8 mouse cellular contexts compared by ENCODE assay signal in genomic region chr2:156547123-156547891, GRCm38 (mm10). TPM values are rescaled to one million over a fixed set of nuclear protein-coding genes. Genes with fewer than 3 reads are reported as not detected.
A peak's percentile ranks its signal among the peaks of the same experiment; 100 is the strongest.
DNase-seq lines count a peak whose midpoint lies in the region; ATAC-seq lines count a peak whose summit lies in the region.

TSS of gene Aar2 (plus strand) at chr2:156547584.

- H3K9ac ChIP-seq in hindbrain, embryonic 15.5 days, result peak within 1 kb of the TSS; percentile 77

- no peaks in the 10 kb centered on the region for H3K9me3 ChIP-seq in hindbrain, embryonic 15.5 days

- H3K4me2 ChIP-seq in hindbrain, embryonic 15.5 days, result peak within 1 kb of the TSS; percentile 58

- H3K27ac ChIP-seq in hindbrain, embryonic 15.5 days (replicated peaks), result peak within 1 kb of the TSS; percentile 70
- H3K27ac ChIP-seq in macrophage, result peak within 1 kb of the TSS; percentile 60

- H3K4me3 ChIP-seq in hindbrain, embryonic 15.5 days, result peak within 1 kb of the TSS; percentile 84
- H3K4me3 ChIP-seq in macrophage (ENCODE audit: inconsistent target), result peak within 1 kb of the TSS; percentile 88

- H3K27me3 ChIP-seq in hindbrain, embryonic 15.5 days, result no peaks in the 10 kb centered on the region

- peak; percentile 82 for DNase-seq in T-cell, adult 2 months (ENCODE audit: low spot score)
- peak; percentile 83 to 91 for DNase-seq in cerebellum, postnatal 36 days
- DNase-seq in frontal cortex, postnatal 36 days (ENCODE audit: low spot score in 2 of 2), result peak; percentile 80 to 82
- peak; percentile 37 for DNase-seq in left cerebral cortex, adult 11 months (ENCODE audit: low spot score)
- peak; percentile 74 for DNase-seq in right cerebral cortex, adult 18-20 months
- peak; percentile 72 for DNase-seq in urinary bladder, postnatal 14 days (ENCODE audit: low spot score)

- H3K36me3 ChIP-seq in hindbrain, embryonic 15.5 days, result peaks cover 11% of the 10 kb centered on the region
- H3K36me3 ChIP-seq in macrophage (ENCODE audit: inconsistent target), result peaks cover 20% of the 10 kb centered on the region

- H3K79me2 ChIP-seq in macrophage (ENCODE audit: inconsistent target), result peaks cover 50% of the 10 kb centered on the region

- peak; percentile 65 for ATAC-seq in hindbrain, embryonic 15.5 days (ENCODE audit: low FRiP score, low read depth)

- 7% methylated on average over 39 of the region's 39 CpGs for WGBS in hindbrain, embryonic 15.5 days
- 4% methylated on average over 39 of the region's 39 CpGs for WGBS in macrophage (ENCODE audit: missing documents)

- peaks cover 23% of the 10 kb centered on the region for H3K4me1 ChIP-seq in hindbrain, embryonic 15.5 days (replicated peaks)

RNA-seq across cellular contexts. Expression of gene Aar2, which starts in this region (rescaled TPM):
- polyA plus RNA-seq in hindbrain, embryonic 15.5 days (2015; fragmentation: Nextera tagmentation; extraction: Ambion mirVana), result 43.8 and 44.9 TPM in 2 replicates
- total RNA-seq in macrophage (2018; cell fraction: chromatin; rRNA removed), result 10 to 100 TPM in 22 of 26 experiments, 1 to 10 TPM in 4; 6.9 to 22.1 (median 12.9) TPM
- total RNA-seq in macrophage (2018; cell fraction: cytosol; rRNA removed), result 10 to 100 TPM; 11.9 to 26.5 (median 18.0) TPM
- 10 to 100 TPM; 12.1 to 28.6 (median 16.5) TPM for total RNA-seq in macrophage (2018; cell fraction: nucleus; rRNA removed)
- polyA plus RNA-seq in macrophage (2018), result 11.6 to 19.9 TPM (median 16.4 TPM) in 3 replicates

Comparison
In these comparisons a context has a peak if more than half of its experiments do, and no peak if none do; other contexts are left out.
1. Peak in every context shown above with its lines: DNase-seq, ATAC-seq, H3K4me3 ChIP-seq and H3K27ac ChIP-seq.
2. DNase-seq: peak in every context shown above with its lines; median percentile 87 in cerebellum, postnatal 36 days; 82 in T-cell, adult 2 months; 81 in frontal cortex, postnatal 36 days; 74 in right cerebral cortex, adult 18-20 months; 72 in urinary bladder, postnatal 14 days; 37 in left cerebral cortex, adult 11 months.